Mouse (Mus musculus): ENCODE measurements around the gene Paqr4. TPM values are rescaled to one million over a fixed set of nuclear protein-coding genes. Genes with fewer than 3 reads are reported as not detected.
A peak's percentile ranks its signal among the peaks of the same experiment; 100 is the strongest.

The Paqr4 gene
- polyA plus RNA-seq, 1 experiment from 2014 or later, result 58.2 TPM

- Histone ChIP-seq H3K9ac (peak overlapping the region; percentile 90), H3K27me3 (peaks cover 40% of the 10 kb centered on the region), H3K4me2 (peak overlapping the region; percentile 88), H3K27ac (peak overlapping the region; percentile 90), H3K4me1 (replicated peaks) (peaks cover 41% of the 10 kb centered on the region), H3K4me3 (peak overlapping the region; percentile 76), H3K36me3 (peaks cover 31% of the 10 kb centered on the region), H3K9me3 (no peaks in the 10 kb centered on the region)
- ATAC-seq (ENCODE audit: low FRiP score), result peak; percentile 35
- under 1% methylated on average over 48 of the region's 48 CpGs for WGBS
These were observed 1.2 kb downstream of the Paqr4 start for GRCm38 (mm10) chr17:23739202-23740135.

- peak overlapping the region; percentile 90 for H3K27ac ChIP-seq
- peaks cover 41% of the 10 kb centered on the region for H3K4me1 ChIP-seq (replicated peaks)
- 27% methylated on average over 2 of the region's 2 CpGs for WGBS
- H3K27me3 ChIP-seq, result peaks cover 33% of the 10 kb centered on the region
- peak overlapping the region; percentile 76 for H3K4me3 ChIP-seq
- H3K9me3 ChIP-seq, result no peaks in the 10 kb centered on the region
- peak overlapping the region; percentile 90 for H3K9ac ChIP-seq
- H3K36me3 ChIP-seq, result peaks cover 31% of the 10 kb centered on the region
- peak overlapping the region; percentile 88 for H3K4me2 ChIP-seq
- no peak for ATAC-seq (ENCODE audit: low FRiP score)
These were observed 1.8 kb downstream of the Paqr4 start for GRCm38 (mm10) chr17:23738836-23739201.

GRCm38 (mm10) chr17:23737493-23738445 is 2.9 kb downstream of the Paqr4 start:
- WGBS, result 66% methylated on average over 15 of the region's 15 CpGs
- H3K9me3 ChIP-seq, result no peaks in the 10 kb centered on the region
- H3K4me3 ChIP-seq, result peak overlapping the region; percentile 76; the same call in 1 of the 2 replicates
- H3K4me1 ChIP-seq (replicated peaks), result peaks cover 38% of the 10 kb centered on the region
- peaks cover 23% of the 10 kb centered on the region for H3K27me3 ChIP-seq
- no peak for ATAC-seq (ENCODE audit: low FRiP score)
- H3K4me2 ChIP-seq, result peak overlapping the region; percentile 88
- H3K36me3 ChIP-seq, result peaks cover 31% of the 10 kb centered on the region
- no peak overlapping the region for H3K27ac ChIP-seq
- peak overlapping the region; percentile 58 for H3K9ac ChIP-seq

DNA sequence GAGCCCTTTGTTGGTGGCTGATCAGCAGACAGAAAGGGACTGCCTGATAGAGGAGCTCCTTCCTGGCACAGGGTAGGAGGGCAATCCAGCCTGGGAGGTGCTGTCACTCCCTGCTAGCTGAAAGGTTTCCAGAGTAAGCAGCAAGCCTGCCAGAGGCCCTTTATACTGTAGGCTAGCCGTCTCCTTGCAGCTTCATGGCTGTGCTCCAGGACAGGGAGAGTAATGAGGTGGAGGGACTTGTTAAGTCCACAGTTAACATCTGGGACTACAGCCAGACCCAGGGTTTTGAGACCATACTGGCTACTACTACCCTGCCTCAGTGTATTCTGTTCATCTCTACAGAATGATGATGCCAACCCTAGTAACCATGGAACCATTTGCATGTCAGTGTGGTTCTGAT is 6.3 kb downstream of the Paqr4 start:
- Histone ChIP-seq H3K9ac (no peak overlapping the region), H3K4me2 (no peak overlapping the region), H3K9me3 (no peaks in the 10 kb centered on the region), H3K4me1 (replicated peaks) (peaks cover 21% of the 10 kb centered on the region), H3K27me3 (no peaks in the 10 kb centered on the region), H3K4me3 (no peak overlapping the region), H3K27ac (no peak overlapping the region), H3K36me3 (peaks cover 31% of the 10 kb centered on the region)
- ATAC-seq (ENCODE audit: low FRiP score), result no peak
- 75% methylated on average over 1 of the region's 1 CpGs for WGBS

DNA sequence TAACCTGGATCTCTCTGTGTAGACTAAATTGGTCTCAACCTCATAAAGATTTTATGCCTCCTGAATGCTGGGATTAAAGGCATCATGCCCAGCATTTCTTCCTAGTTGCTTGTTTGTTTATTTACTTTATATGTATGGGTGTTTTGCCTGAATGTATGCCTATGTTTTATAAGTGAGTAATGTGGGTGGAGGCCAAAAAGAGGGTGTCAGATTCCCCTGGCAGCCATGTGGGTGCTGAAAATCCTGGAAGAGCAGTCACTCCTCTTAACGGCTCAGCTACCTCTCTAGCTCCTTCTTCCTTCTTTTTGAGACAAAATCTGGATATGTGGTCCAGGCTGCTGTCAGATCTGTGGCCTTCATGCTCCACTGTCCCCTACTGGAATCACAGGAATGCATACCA is 10.2 kb downstream of the Paqr4 start:
- Histone ChIP-seq H3K9ac (no peak overlapping the region), H3K4me2 (no peak overlapping the region), H3K4me1 (replicated peaks) (peaks cover 15% of the 10 kb centered on the region), H3K27me3 (no peaks in the 10 kb centered on the region), H3K4me3 (no peak overlapping the region), H3K27ac (no peak overlapping the region), H3K36me3 (peaks cover 8% of the 10 kb centered on the region), H3K9me3 (no peaks in the 10 kb centered on the region)
- WGBS, result 74% methylated on average over 1 of the region's 1 CpGs
- no peak for ATAC-seq (ENCODE audit: low FRiP score)

DNA sequence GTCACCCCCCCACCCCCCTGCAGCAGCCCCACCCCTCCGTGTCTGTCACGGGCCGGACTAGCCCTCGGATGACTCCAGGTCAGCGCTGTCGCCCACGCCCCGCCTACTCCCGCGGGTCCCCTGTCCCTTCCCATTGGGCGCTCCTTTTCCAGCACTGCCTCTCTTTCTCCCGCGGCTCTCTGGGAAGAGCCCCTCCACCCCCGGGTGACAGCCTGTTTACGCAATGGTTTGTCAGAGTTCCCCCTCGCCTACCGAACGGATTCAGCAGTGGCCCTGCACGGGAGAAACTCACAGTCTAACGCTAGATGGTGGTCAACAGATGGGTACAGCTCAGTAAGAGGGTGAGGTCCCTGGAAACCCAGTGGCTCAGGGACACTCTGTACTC is 13.9 kb downstream of the Paqr4 start:
- H3K27ac ChIP-seq, result peak overlapping the region; percentile 73; the same call in 1 of the 2 replicates
- peaks cover 16% of the 10 kb centered on the region for H3K4me1 ChIP-seq (replicated peaks)
- H3K4me2 ChIP-seq, result peak overlapping the region; percentile 91
- H3K4me3 ChIP-seq, result peak overlapping the region; percentile 78
- no peaks in the 10 kb centered on the region for H3K36me3 ChIP-seq
- 0 out of 2 replicates have a peak, but pooled peaks cover 5% of the 10 kb centered on the region for H3K27me3 ChIP-seq
- 1% methylated on average over 20 of the region's 20 CpGs for WGBS
- ATAC-seq (ENCODE audit: low FRiP score), result peak; percentile 85
- no peaks in the 10 kb centered on the region for H3K9me3 ChIP-seq
- H3K9ac ChIP-seq, result peak overlapping the region; percentile 79

- Histone ChIP-seq H3K27me3 (0 out of 2 replicates have a peak, but pooled peaks cover 5% of the 10 kb centered on the region), H3K4me1 (replicated peaks) (peaks cover 16% of the 10 kb centered on the region), H3K27ac (peak within 1 kb of the TSS; percentile 75), H3K4me3 (peak within 1 kb of the TSS; percentile 78), H3K9ac (peak within 1 kb of the TSS; percentile 79), H3K9me3 (no peaks in the 10 kb centered on the region), H3K36me3 (no peaks in the 10 kb centered on the region), H3K4me2 (peak within 1 kb of the TSS; percentile 91)
- 2% methylated on average over 57 of the region's 73 CpGs for WGBS
- peak; percentile 94 for ATAC-seq (ENCODE audit: low FRiP score)
These were observed 14.5 kb downstream of the Paqr4 start, which contains the start of gene Pkmyt1 for GRCm38 (mm10) chr17:23725999-23726757. Gene Pkmyt1, plus strand, starts transcription at chr17:23726336.

GRCm38 (mm10) chr17:23725477-23725876 is 15.2 kb downstream of the Paqr4 start:
- peak overlapping the region; percentile 78 for H3K4me3 ChIP-seq
- H3K9ac ChIP-seq, result peak overlapping the region; percentile 79
- peak overlapping the region; percentile 91 for H3K4me2 ChIP-seq
- no peaks in the 10 kb centered on the region for H3K36me3 ChIP-seq
- WGBS, result 69% methylated on average over 4 of the region's 4 CpGs
- peak overlapping the region; percentile 75 for H3K27ac ChIP-seq
- ATAC-seq (ENCODE audit: low FRiP score), result no peak
- 0 out of 2 replicates have a peak, but pooled peaks cover 5% of the 10 kb centered on the region for H3K27me3 ChIP-seq
- peaks cover 16% of the 10 kb centered on the region for H3K4me1 ChIP-seq (replicated peaks)
- H3K9me3 ChIP-seq, result no peaks in the 10 kb centered on the region

DNA sequence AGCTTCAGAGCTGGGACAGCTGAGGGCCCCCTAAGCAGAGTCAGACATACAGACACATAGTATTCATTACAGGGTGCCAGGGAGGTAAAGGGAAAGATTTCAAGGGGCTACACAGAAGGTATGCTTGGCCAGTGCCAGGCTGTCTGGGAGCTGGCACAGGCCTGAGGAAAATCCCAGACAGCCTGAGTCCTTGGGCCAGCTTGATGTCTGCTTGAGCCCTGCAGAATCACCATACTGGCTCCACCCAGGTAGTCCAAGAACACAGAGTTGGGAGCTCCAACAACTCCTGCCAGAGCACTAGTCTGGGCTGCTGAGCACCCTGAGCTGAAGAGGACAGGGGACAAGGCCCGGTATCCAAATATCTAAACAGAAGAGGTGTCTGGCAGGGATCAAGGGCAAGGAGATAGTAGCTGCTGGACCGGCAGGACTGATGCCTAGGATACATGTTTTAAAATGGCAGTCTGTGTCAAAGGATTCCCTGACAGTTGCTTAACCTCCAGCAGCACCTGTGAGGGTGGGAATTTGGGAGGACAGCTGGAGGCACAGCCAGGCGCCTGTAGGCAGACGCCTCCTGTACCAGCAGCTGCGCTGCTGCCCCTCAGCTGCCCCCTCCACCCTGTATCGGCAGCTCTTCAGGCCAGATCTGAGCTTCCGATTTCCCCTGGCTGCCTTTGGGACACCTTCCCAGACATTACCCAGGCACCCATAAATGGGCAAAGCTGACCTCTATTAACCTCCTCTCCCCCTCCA is 18.1 kb downstream of the Paqr4 start, which contains the start of gene 1520401A03Rik:
Gene 1520401A03Rik (minus strand): TSS at position 408 of the 750 bp plus-strand sequence.
- Histone ChIP-seq H3K27ac (no peak within 1 kb of the TSS), H3K9me3 (no peaks in the 10 kb centered on the region), H3K4me2 (no peak within 1 kb of the TSS), H3K4me3 (no peak within 1 kb of the TSS), H3K27me3 (0 out of 2 replicates have a peak, but pooled peaks cover 7% of the 10 kb centered on the region), H3K9ac (peak within 1 kb of the TSS; percentile 46; the same call in 1 of the 2 replicates), H3K36me3 (no peaks in the 10 kb centered on the region), H3K4me1 (replicated peaks) (peaks cover 16% of the 10 kb centered on the region)
- ATAC-seq (ENCODE audit: low FRiP score), result no peak
- WGBS, result 68% methylated on average over 7 of the region's 7 CpGs

- H3K4me1 ChIP-seq (replicated peaks), result peaks cover 10% of the 10 kb centered on the region
- WGBS, result 73% methylated on average over 2 of the region's 2 CpGs
- H3K27me3 ChIP-seq, result 0 out of 2 replicates have a peak, but pooled peaks cover 9% of the 10 kb centered on the region
- no peak overlapping the region for H3K9ac ChIP-seq
- no peaks in the 10 kb centered on the region for H3K36me3 ChIP-seq
- no peak overlapping the region for H3K27ac ChIP-seq
- H3K9me3 ChIP-seq, result no peaks in the 10 kb centered on the region
- no peak overlapping the region for H3K4me3 ChIP-seq
- no peak for ATAC-seq (ENCODE audit: low FRiP score)
- no peak overlapping the region for H3K4me2 ChIP-seq
These were observed 18.8 kb downstream of the Paqr4 start for GRCm38 (mm10) chr17:23721886-23722285.

DNA sequence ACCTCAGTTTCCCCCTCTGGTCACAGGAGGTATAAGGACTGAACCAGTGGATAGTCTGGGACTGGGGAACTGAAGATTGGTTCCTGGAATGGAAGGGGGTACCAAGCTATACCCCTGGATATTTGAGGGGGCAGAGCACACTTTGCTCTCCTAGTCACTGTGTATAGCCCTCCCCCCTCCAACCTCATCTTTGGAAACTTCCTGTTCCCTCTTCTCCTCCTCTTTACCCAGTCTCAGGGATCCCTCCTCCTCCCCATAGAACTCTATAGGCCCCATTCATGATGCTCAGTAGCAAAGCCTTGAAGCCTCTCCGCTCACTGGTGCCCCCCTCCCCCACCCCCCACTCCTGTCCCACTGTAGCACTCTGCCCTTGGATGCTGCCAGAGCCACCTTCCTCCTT is 21.2 kb downstream of the Paqr4 start:
- Histone ChIP-seq H3K9me3 (no peaks in the 10 kb centered on the region), H3K27me3 (0 out of 2 replicates have a peak, but pooled peaks cover 9% of the 10 kb centered on the region), H3K4me1 (replicated peaks) (no peaks in the 10 kb centered on the region), H3K9ac (no peak overlapping the region), H3K4me2 (no peak overlapping the region), H3K4me3 (no peak overlapping the region), H3K27ac (no peak overlapping the region), H3K36me3 (no peaks in the 10 kb centered on the region)
- ATAC-seq (ENCODE audit: low FRiP score), result no peak
- 25% methylated on average over 1 of the region's 1 CpGs for WGBS
